Mouse (Mus musculus): ENCODE measurements at regions not wholly inside any gene's neighbourhood (a gene's known extent, or its start where the extent isn't known, plus 50 kb on each side); places are given as distances from the start of the nearest gene placed in this dataset.

- H3K4me1 ChIP-seq (replicated peaks; ENCODE audit: control insufficient read depth, insufficient read depth, low read length): no peaks in the 10 kb centered on the region
- H3K9me3 ChIP-seq (ENCODE audit: control insufficient read depth, low read length): no peaks in the 10 kb centered on the region
- H3K4me3 ChIP-seq (replicated peaks; ENCODE audit: low read length): no peak overlapping the region
- DNase-seq (ENCODE audit: low spot score) (peak; percentile 64), ATAC-seq (ENCODE audit: low FRiP score) (0 out of 2 replicates have a peak, but pooled peaks have one; percentile 57)
- H3K27ac ChIP-seq: no peak overlapping the region
- H3K27me3 ChIP-seq (ENCODE audit: control insufficient read depth, insufficient read depth, low read length): no peaks in the 10 kb centered on the region
- 63% methylated on average over 2 of the region's 2 CpGs for WGBS
- H3K4me2 ChIP-seq (replicated peaks): no peak overlapping the region
- H3K9ac ChIP-seq: no peak overlapping the region
- no peaks in the 10 kb centered on the region for H3K36me3 ChIP-seq (replicated peaks; ENCODE audit: control insufficient read depth, insufficient read depth)
Observed at GRCm38 (mm10) chr2:67332211-67332610, 81.3 kb upstream of the Gm21830 start.

- no peak overlapping the region for H3K4me2 ChIP-seq (replicated peaks)
- DNase-seq (ENCODE audit: low spot score): no peak
Observed at GRCm38 (mm10) chr2:67344711-67345110, 68.8 kb upstream of the Gm21830 start.

More at GRCm38 (mm10) chr2:67344711-67345110, 68.8 kb upstream of the Gm21830 start:
- Histone ChIP-seq H3K4me3 (replicated peaks; ENCODE audit: low read length) (no peak overlapping the region), H3K27me3 (ENCODE audit: control insufficient read depth, insufficient read depth, low read length) (no peaks in the 10 kb centered on the region), H3K36me3 (replicated peaks; ENCODE audit: control insufficient read depth, insufficient read depth) (no peaks in the 10 kb centered on the region), H3K9ac (no peak overlapping the region), H3K27ac (no peak overlapping the region), H3K9me3 (ENCODE audit: control insufficient read depth, low read length) (no peaks in the 10 kb centered on the region), H3K4me1 (replicated peaks; ENCODE audit: control insufficient read depth, insufficient read depth, low read length) (no peaks in the 10 kb centered on the region)
- WGBS: 60% methylated on average over 5 of the region's 5 CpGs
- ATAC-seq (ENCODE audit: low FRiP score): no peak
